Mouse (Mus musculus): ENCODE results near the gene Ctla2b. TPM values are rescaled to one million over a fixed set of nuclear protein-coding genes. Genes with fewer than 3 reads are reported as not detected.
"Not testable (repeated sequence)": the region's sequence is repeated elsewhere in the genome, so short reads cannot be mapped to it uniquely, and the experiment has no call there.

Ctla2b gene
- 80.7 and 81.4 TPM in 2 replicates for polyA plus RNA-seq (2012; ENCODE audit: insufficient read depth, insufficient read length, missing spikeins)

- peaks cover 29% of the 10 kb centered on the region for H3K4me1 ChIP-seq (ENCODE audit: control insufficient read depth, insufficient read depth, low read length)
- no peak for TF ChIP-seq CTCF (IDR thresholded peaks at IDR 0.05; ENCODE audit: low read depth, low read length)
- TF ChIP-seq POLR2A (IDR thresholded peaks at IDR 0.05; ENCODE audit: borderline replicate concordance, low read depth, low read length): no peak
- H3K4me3 ChIP-seq (ENCODE audit: insufficient read depth, low read length): peak within 1 kb of the TSS; percentile 46
- peak within 1 kb of the TSS; percentile 82 for H3K27ac ChIP-seq (ENCODE audit: insufficient read depth, low read depth, low read length)
These were observed at the start of gene Ctla2b for GRCm38 (mm10) chr13:60897328-60897727. Gene Ctla2b, minus strand, starts transcription at chr13:60897447.

GRCm38 (mm10) chr13:60941884-60942283, 44.6 kb upstream of the Ctla2b start, which contains the start of gene Tpbpa:
Gene Tpbpa, minus strand, starts transcription at chr13:60941984.
- H3K4me1 ChIP-seq (ENCODE audit: control insufficient read depth, insufficient read depth, low read length); H3K27ac ChIP-seq (ENCODE audit: insufficient read depth, low read depth, low read length); H3K4me3 ChIP-seq (ENCODE audit: insufficient read depth, low read length): not testable (repeated sequence)

GRCm38 (mm10) chr13:60936500-60936901, 39.3 kb upstream of the Ctla2b start, which contains the start of the genes Gm49391 and Ctla2a:
Gene Gm49391, minus strand, starts transcription at chr13:60936571.
Gene Ctla2a, minus strand, starts transcription at chr13:60936625.
- TF ChIP-seq POLR2A (IDR thresholded peaks at IDR 0.05; ENCODE audit: borderline replicate concordance, low read depth, low read length) (no peak), CTCF (IDR thresholded peaks at IDR 0.05; ENCODE audit: low read depth, low read length) (no peak)
- Histone ChIP-seq H3K4me3 (ENCODE audit: insufficient read depth, low read length) (no peak within 1 kb of the TSS), H3K4me1 (ENCODE audit: control insufficient read depth, insufficient read depth, low read length) (peaks cover 5% of the 10 kb centered on the region; the same call in 1 of the 2 replicates), H3K27ac (ENCODE audit: insufficient read depth, low read depth, low read length) (no peak within 1 kb of the TSS)

GRCm38 (mm10) chr13:60935490-60935889, 38.2 kb upstream of the Ctla2b start, which contains the start of gene Gm49393:
Gene Gm49393, minus strand, starts transcription at chr13:60935590.
- H3K4me1 ChIP-seq (ENCODE audit: control insufficient read depth, insufficient read depth, low read length); H3K27ac ChIP-seq (ENCODE audit: insufficient read depth, low read depth, low read length); H3K4me3 ChIP-seq (ENCODE audit: insufficient read depth, low read length): not testable (repeated sequence)

GRCm38 (mm10) chr13:60904780-60905179, 7.5 kb upstream of the Ctla2b start, which contains the start of gene Tpbpb:
Gene Tpbpb, minus strand, starts transcription at chr13:60904880.
- H3K27ac ChIP-seq (ENCODE audit: insufficient read depth, low read depth, low read length); H3K4me1 ChIP-seq (ENCODE audit: control insufficient read depth, insufficient read depth, low read length); H3K4me3 ChIP-seq (ENCODE audit: insufficient read depth, low read length): not testable (repeated sequence)

GRCm38 (mm10) chr13:60896794-60897193, 453 bp downstream of the Ctla2b start, which contains the start of gene Gm49392:
Gene Gm49392, minus strand, starts transcription at chr13:60896894.
- H3K27ac ChIP-seq (ENCODE audit: insufficient read depth, low read depth, low read length): peak within 1 kb of the TSS; percentile 82
- H3K4me3 ChIP-seq (ENCODE audit: insufficient read depth, low read length): peak within 1 kb of the TSS; percentile 46
- peaks cover 33% of the 10 kb centered on the region for H3K4me1 ChIP-seq (ENCODE audit: control insufficient read depth, insufficient read depth, low read length)

- peaks cover 36% of the 10 kb centered on the region for H3K4me1 ChIP-seq (ENCODE audit: control insufficient read depth, insufficient read depth, low read length)
- TF ChIP-seq POLR2A (IDR thresholded peaks at IDR 0.05; ENCODE audit: borderline replicate concordance, low read depth, low read length) (no peak), CTCF (IDR thresholded peaks at IDR 0.05; ENCODE audit: low read depth, low read length) (no peak)
These were observed 1.7 kb downstream of the Ctla2b start for GRCm38 (mm10) chr13:60895406-60896160.

GRCm38 (mm10) chr13:60892301-60892700, 4.9 kb downstream of the Ctla2b start:
- TF ChIP-seq CTCF (IDR thresholded peaks at IDR 0.05; ENCODE audit: low read depth, low read length) (no peak), POLR2A (IDR thresholded peaks at IDR 0.05; ENCODE audit: borderline replicate concordance, low read depth, low read length) (no peak)
- peaks cover 31% of the 10 kb centered on the region for H3K4me1 ChIP-seq (ENCODE audit: control insufficient read depth, insufficient read depth, low read length)
- H3K27ac ChIP-seq (ENCODE audit: insufficient read depth, low read depth, low read length): peak overlapping the region; percentile 100

More at GRCm38 (mm10) chr13:60895406-60896160, 1.7 kb downstream of the Ctla2b start:
- Histone ChIP-seq H3K27ac (ENCODE audit: insufficient read depth, low read depth, low read length) (peak overlapping the region; percentile 11; the same call in 1 of the 2 replicates), H3K4me3 (ENCODE audit: insufficient read depth, low read length) (no peak overlapping the region)

GRCm38 (mm10) chr13:60864281-60864680, 33.0 kb downstream of the Ctla2b start, which contains the start of gene 4930486L24Rik:
Gene 4930486L24Rik, minus strand, starts transcription at chr13:60864475.
- TF ChIP-seq POLR2A (IDR thresholded peaks at IDR 0.05; ENCODE audit: borderline replicate concordance, low read depth, low read length): no peak
- no peak for TF ChIP-seq CTCF (IDR thresholded peaks at IDR 0.05; ENCODE audit: low read depth, low read length)
- no peak within 1 kb of the TSS for H3K4me3 ChIP-seq (ENCODE audit: insufficient read depth, low read length)
- H3K4me1 ChIP-seq (ENCODE audit: control insufficient read depth, insufficient read depth, low read length): peaks cover 2% of the 10 kb centered on the region; the same call in 1 of the 2 replicates
- H3K27ac ChIP-seq (ENCODE audit: insufficient read depth, low read depth, low read length): no peak within 1 kb of the TSS

More at GRCm38 (mm10) chr13:60892301-60892700, 4.9 kb downstream of the Ctla2b start:
- H3K4me3 ChIP-seq (ENCODE audit: insufficient read depth, low read length): peak overlapping the region; percentile 32; the same call in 1 of the 2 replicates

- Histone ChIP-seq H3K27ac (ENCODE audit: insufficient read depth, low read depth, low read length) (no peak overlapping the region), H3K4me3 (ENCODE audit: insufficient read depth, low read length) (no peak overlapping the region), H3K4me1 (ENCODE audit: control insufficient read depth, insufficient read depth, low read length) (no peaks in the 10 kb centered on the region; the same call in 1 of the 2 replicates)
- TF ChIP-seq CTCF (IDR thresholded peaks at IDR 0.05; ENCODE audit: low read depth, low read length) (no peak), POLR2A (IDR thresholded peaks at IDR 0.05; ENCODE audit: borderline replicate concordance, low read depth, low read length) (no peak)
These were observed 48.8 kb downstream of the Ctla2b start for GRCm38 (mm10) chr13:60848241-60849120.

Other genes with a start within 250 kb of the Ctla2b start
- gene BC051665, start 111.1 kb downstream of the Ctla2b start, polyA plus RNA-seq (2012; ENCODE audit: insufficient read depth, insufficient read length, missing spikeins): not detected in 2 replicates
- not detected in 2 replicates for gene Ctsll3, start 94.6 kb downstream of the Ctla2b start, polyA plus RNA-seq (2012; ENCODE audit: insufficient read depth, insufficient read length, missing spikeins)
- gene 4930486L24Rik, start 33.0 kb downstream of the Ctla2b start, polyA plus RNA-seq (2012; ENCODE audit: insufficient read depth, insufficient read length, missing spikeins): not detected in 2 replicates
- gene Gm49392, start 553 bp downstream of the Ctla2b start, polyA plus RNA-seq (2012; ENCODE audit: insufficient read depth, insufficient read length, missing spikeins): 1.7 TPM in 1 of 2 replicates, not detected in the other
- not detected in 2 replicates for gene Tpbpb, start 7.4 kb upstream of the Ctla2b start, polyA plus RNA-seq (2012; ENCODE audit: insufficient read depth, insufficient read length, missing spikeins)
- gene Gm49393, start 38.1 kb upstream of the Ctla2b start, polyA plus RNA-seq (2012; ENCODE audit: insufficient read depth, insufficient read length, missing spikeins): not detected in 2 replicates
- 15.9 TPM in 1 of 2 replicates, not detected in the other for gene Gm49391, start 39.1 kb upstream of the Ctla2b start, polyA plus RNA-seq (2012; ENCODE audit: insufficient read depth, insufficient read length, missing spikeins)
- gene Ctla2a, start 39.2 kb upstream of the Ctla2b start, polyA plus RNA-seq (2012; ENCODE audit: insufficient read depth, insufficient read length, missing spikeins): 14.7 and 16.8 TPM in 2 replicates
- not detected in 2 replicates for gene Tpbpa, start 44.5 kb upstream of the Ctla2b start, polyA plus RNA-seq (2012; ENCODE audit: insufficient read depth, insufficient read length, missing spikeins)
- not detected in 2 replicates for gene Ctsj, start 108.5 kb upstream of the Ctla2b start, polyA plus RNA-seq (2012; ENCODE audit: insufficient read depth, insufficient read length, missing spikeins)
- not detected in 2 replicates for gene Ctsq, start 143.2 kb upstream of the Ctla2b start, polyA plus RNA-seq (2012; ENCODE audit: insufficient read depth, insufficient read length, missing spikeins)

Measured in bone marrow macrophage, adult 2 months (primary cell).